Mouse (Mus musculus) midbrain, embryonic 14.5 days (tissue): ENCODE measurements around the gene B3gnt2. TPM values are rescaled to one million over a fixed set of nuclear protein-coding genes. Genes with fewer than 3 reads are reported as not detected.

Source experiments
- ATAC-seq: fragments of 200-750 bp; cut with Nextera tagmentation; 2 replicates; pipeline ENCODE4 v1.8.0; 2017; ENCODE audit warnings: moderate number of reproducible peaks, moderate library complexity; ENCODE audit not compliant: low FRiP score, low TSS enrichment
- DNase-seq: peaks from one replicate; pipeline ENCODE4 v3.0.0-alpha.2; 2015
- H3K27ac ChIP-seq: fragments of 300-500 bp; sonication (generic); replicated peaks from 2 replicates; pipeline ENCODE4 v1.5.1; 2014; ENCODE audit warnings: mild to moderate bottlenecking, low read depth, low read length, moderate library complexity
- H3K27me3 ChIP-seq: fragments of 300-500 bp; sonication (generic); 2 replicates; pipeline ENCODE4 v1.6.1; 2014; ENCODE audit warnings: low read length, control low read depth, mixed read lengths; ENCODE audit not compliant: control insufficient read depth, insufficient read depth
- H3K36me3 ChIP-seq: fragments of 300-500 bp; sonication (generic); 2 replicates; pipeline ENCODE4 v1.6.1; 2014; ENCODE audit warnings: low read length, control low read depth; ENCODE audit not compliant: control insufficient read depth, insufficient read depth
- H3K4me1 ChIP-seq: fragments of 300-500 bp; sonication (generic); 2 replicates; pipeline ENCODE4 v1.6.1; 2014; ENCODE audit warnings: mild to moderate bottlenecking, antibody characterized with exemption, low read length, control low read depth; ENCODE audit not compliant: control insufficient read depth, insufficient read depth
- H3K4me2 ChIP-seq: fragments of 300-500 bp; sonication (generic); 2 replicates; pipeline ENCODE4 v1.6.1; 2014; ENCODE audit warnings: mild to moderate bottlenecking, low read length, moderate library complexity
- H3K4me3 ChIP-seq: fragments of 300-500 bp; sonication (generic); replicated peaks from 2 replicates; pipeline ENCODE4 v1.5.1; 2014; ENCODE audit warnings: low read depth, low read length
- H3K9ac ChIP-seq: fragments of 300-500 bp; sonication (generic); replicated peaks from 2 replicates; pipeline ENCODE4 v1.6.1; 2014; ENCODE audit warnings: mild to moderate bottlenecking, low read length, moderate library complexity
- H3K9me3 ChIP-seq: fragments of 300-500 bp; sonication (generic); 2 replicates; pipeline ENCODE4 v1.6.1; 2016; ENCODE audit warnings: low read length, control low read depth, mixed read lengths; ENCODE audit not compliant: control insufficient read depth
- WGBS: fragments of 180-500 bp; shearing (Covaris S2); extraction: QIAGEN DNeasy Blood & Tissue Kit; methylation state at CpG from one replicate; pipeline ENCODE4 v1.1.7; 2014; 5-methylcytosine and 5-hydroxymethylcytosine counted together
- polyA plus RNA-seq: library from polyadenylated mRNA; unstranded; fragments of >200 nt; fragmentation: Nextera tagmentation; extraction: Ambion mirVana; gene quantifications from 2 replicates; pipeline ENCODE4 v1.2.1, GENCODE M21; 2014

The B3gnt2 gene
- polyA plus RNA-seq, 1 experiment from 2014 or later = 2.6 TPM

DNA sequence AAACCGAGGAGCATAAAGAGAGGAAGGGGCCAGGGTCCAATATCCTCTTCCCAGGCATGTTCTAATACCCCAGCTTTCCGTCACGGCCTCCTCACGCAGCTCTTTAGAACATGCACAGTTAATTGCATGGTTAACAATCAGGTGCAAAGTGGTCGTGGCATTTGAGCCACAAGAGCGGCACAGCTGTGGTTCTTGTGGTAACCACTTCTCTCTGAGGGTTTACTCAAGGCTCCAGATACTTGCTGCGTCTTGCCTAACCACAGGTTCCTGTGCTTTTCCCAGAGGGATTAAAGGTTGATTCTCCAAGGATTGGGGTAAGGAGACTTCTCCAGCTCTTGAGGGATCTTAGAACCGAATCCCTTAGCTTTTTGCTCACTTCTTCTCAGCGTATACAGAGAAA lies 30.5 kb upstream of the B3gnt2 start:
- no peaks in the 10 kb centered on the region for H3K27me3 ChIP-seq
- ATAC-seq = no peak
- no peak for DNase-seq
- no peak overlapping the region for H3K4me2 ChIP-seq
- H3K27ac ChIP-seq = no peak overlapping the region
- H3K9ac ChIP-seq = no peak overlapping the region
- H3K4me3 ChIP-seq = no peak overlapping the region
- H3K4me1 ChIP-seq = no peaks in the 10 kb centered on the region
- no peaks in the 10 kb centered on the region for H3K9me3 ChIP-seq
- no peaks in the 10 kb centered on the region for H3K36me3 ChIP-seq
- 82% methylated on average over 9 of the region's 9 CpGs for WGBS

DNA sequence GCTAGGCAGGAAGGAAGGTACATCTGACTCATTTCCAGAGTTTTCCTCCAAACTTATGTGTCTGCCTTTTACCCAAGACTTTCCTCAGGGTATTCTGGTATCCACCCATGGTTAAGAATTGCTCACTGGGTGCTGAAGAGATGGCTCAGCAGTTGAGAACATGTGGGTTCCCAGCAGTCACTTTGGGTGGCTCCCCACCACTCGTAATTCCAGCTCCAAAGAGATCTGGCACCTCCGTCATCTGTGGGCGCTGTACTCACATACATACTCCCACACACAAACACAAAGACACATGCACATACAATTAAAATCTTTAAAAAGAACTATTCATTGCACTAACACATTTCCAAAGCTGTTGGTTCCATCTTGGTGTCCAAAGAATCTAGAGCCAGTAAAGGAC lies 28.5 kb upstream of the B3gnt2 start:
- WGBS = 89% methylated on average over 3 of the region's 3 CpGs
- H3K4me1 ChIP-seq = no peaks in the 10 kb centered on the region
- H3K27me3 ChIP-seq = no peaks in the 10 kb centered on the region
- H3K9me3 ChIP-seq = no peaks in the 10 kb centered on the region
- H3K4me2 ChIP-seq = no peak overlapping the region
- H3K4me3 ChIP-seq = no peak overlapping the region
- H3K9ac ChIP-seq = no peak overlapping the region
- no peaks in the 10 kb centered on the region for H3K36me3 ChIP-seq
- ATAC-seq = no peak
- no peak overlapping the region for H3K27ac ChIP-seq
- no peak for DNase-seq

DNA sequence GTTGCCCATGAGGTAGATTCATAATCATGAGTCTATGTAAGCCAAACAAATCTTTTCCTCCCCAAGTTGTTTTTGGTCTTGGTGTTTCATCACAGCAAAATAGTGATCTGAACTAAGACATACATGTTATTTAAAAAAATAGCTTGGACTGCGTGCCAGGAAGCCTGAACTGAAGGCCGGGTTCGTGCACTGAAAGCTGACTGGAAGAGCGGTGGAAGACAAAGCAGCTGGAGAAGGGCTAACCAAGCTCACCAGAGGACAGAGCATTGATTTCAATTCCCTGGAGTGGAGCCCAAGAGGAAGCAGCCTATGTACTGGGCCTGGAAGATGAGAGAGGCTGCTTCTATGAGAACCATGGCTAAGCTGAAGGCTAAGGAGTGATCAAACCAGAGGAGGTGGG lies 26.2 kb upstream of the B3gnt2 start:
- ATAC-seq (no peak), DNase-seq (no peak)
- H3K36me3 ChIP-seq = no peaks in the 10 kb centered on the region
- no peaks in the 10 kb centered on the region for H3K9me3 ChIP-seq
- no peak overlapping the region for H3K27ac ChIP-seq
- WGBS = 94% methylated on average over 4 of the region's 4 CpGs
- H3K9ac ChIP-seq = no peak overlapping the region
- no peaks in the 10 kb centered on the region for H3K4me1 ChIP-seq
- no peak overlapping the region for H3K4me3 ChIP-seq
- H3K4me2 ChIP-seq = no peak overlapping the region
- no peaks in the 10 kb centered on the region for H3K27me3 ChIP-seq

DNA sequence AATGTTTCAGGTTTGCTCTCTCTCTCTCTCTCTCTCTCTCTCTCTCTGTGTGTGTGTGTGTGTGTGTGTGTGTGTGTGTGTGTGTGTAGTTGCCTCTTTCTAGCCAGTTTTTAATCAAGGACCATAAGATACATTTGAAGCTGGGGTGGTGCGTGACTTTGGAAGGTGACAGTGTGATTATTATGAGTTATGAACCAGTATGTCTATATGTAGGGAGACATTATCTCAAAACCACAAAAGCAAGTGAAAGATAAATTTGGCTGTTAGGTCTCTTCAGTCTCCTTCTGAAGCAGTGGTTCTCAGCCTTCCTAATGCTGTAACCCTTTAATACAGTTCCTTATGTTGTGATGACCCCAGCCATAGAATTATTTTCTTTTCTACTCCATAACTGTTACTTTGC lies 24.6 kb upstream of the B3gnt2 start:
- Histone ChIP-seq H3K27me3 (no peaks in the 10 kb centered on the region), H3K4me3 (no peak overlapping the region), H3K4me1 (no peaks in the 10 kb centered on the region), H3K27ac (no peak overlapping the region), H3K9ac (no peak overlapping the region), H3K4me2 (no peak overlapping the region), H3K9me3 (no peaks in the 10 kb centered on the region), H3K36me3 (no peaks in the 10 kb centered on the region)
- DNase-seq (no peak), ATAC-seq (no peak)
- WGBS = 94% methylated on average over 1 of the region's 1 CpGs

DNA sequence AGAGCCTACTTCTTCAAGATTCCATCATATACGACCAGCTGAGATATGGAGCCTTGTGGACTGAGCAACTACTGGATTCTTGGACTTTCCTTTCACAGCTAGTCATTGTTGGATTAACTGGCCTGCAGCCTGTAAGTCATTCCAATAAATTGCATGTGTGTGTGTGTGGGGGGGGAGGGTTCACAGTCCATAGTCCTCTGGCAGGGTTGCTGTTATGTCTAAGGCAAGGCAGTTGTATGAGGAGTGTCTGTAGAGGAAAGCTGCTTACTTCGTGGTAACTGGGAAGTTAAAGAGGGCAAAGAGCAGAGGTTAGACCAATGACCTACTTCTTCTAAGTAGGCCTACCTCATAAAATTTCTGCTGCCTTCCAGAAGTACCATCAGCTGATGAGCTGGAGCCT lies 22.9 kb upstream of the B3gnt2 start:
- H3K36me3 ChIP-seq = no peaks in the 10 kb centered on the region
- H3K4me2 ChIP-seq = no peak overlapping the region
- ATAC-seq = no peak
- no peaks in the 10 kb centered on the region for H3K4me1 ChIP-seq
- no peak overlapping the region for H3K27ac ChIP-seq
- no peak overlapping the region for H3K9ac ChIP-seq
- no peaks in the 10 kb centered on the region for H3K27me3 ChIP-seq
- no peak for DNase-seq
- H3K9me3 ChIP-seq = no peaks in the 10 kb centered on the region
- H3K4me3 ChIP-seq = no peak overlapping the region
- 85% methylated on average over 2 of the region's 2 CpGs for WGBS

DNA sequence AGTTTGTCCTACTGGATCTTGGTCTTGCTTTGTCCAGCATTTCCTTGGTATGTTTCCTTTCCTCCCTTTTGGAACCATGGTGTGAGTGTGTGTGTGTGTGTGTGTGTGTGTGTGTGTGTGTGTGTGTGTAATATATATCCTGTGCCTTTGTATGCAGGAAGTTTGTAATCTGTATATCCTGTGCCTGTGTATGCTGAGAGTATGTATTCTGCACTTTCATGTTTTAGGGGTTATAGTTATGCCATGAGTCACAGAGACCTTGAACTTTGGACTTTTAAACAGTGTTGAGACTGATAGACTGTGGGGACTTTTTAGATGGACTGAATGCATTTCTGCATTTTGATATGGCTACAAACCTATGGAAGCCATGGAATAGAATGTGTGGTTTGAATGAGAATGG lies 22.2 kb upstream of the B3gnt2 start:
- no peaks in the 10 kb centered on the region for H3K9me3 ChIP-seq

DNA sequence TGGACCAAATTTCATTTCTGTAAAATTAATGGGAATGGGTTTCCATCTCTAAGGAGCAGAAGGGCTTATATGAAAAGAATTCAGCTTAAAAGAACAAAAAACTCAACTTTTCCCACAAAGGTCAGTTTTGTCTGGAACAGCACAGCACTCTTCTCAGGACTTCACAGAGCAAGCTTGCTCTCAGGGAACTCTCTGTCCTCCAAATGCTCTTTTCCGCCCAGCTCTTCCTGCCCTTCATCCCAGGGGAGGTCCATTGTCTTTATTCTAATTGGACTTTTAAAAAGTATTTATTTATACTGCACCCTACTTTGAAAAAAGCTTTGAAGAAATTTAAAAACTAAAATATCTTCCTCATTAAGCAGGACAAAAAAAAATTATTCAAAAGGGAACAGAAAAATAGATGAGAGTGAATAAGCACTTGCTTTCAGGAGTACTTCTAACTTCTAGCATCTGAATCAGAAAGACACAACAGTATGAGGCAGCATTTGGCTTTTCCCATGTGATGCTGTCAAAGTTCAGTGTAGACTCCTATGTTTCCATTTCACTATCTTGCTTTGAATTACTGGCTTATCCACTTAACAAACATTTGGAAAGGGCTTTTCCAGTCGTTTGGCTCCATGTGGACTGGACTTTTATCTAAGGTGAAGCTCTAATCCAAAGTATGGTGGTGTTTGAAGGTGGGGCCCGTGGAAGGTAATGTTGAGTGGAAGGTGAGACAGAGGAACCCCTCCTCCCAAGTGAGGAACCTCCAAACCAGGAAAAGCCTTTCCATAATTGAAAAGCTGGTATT lies 19.8 kb upstream of the B3gnt2 start:
- H3K9me3 ChIP-seq = no peaks in the 10 kb centered on the region
- DNase-seq (no peak), ATAC-seq (no peak)
- no peaks in the 10 kb centered on the region for H3K36me3 ChIP-seq
- no peak overlapping the region for H3K4me3 ChIP-seq
- no peak overlapping the region for H3K27ac ChIP-seq
- no peak overlapping the region for H3K9ac ChIP-seq
- peaks cover 3% of the 10 kb centered on the region; the same call in 1 of the 2 replicates for H3K4me1 ChIP-seq
- H3K4me2 ChIP-seq = no peak overlapping the region
- WGBS = 72% methylated on average over 3 of the region's 3 CpGs
- H3K27me3 ChIP-seq = no peaks in the 10 kb centered on the region

More for the DNA sequence above, 22.2 kb upstream of the B3gnt2 start:
- Histone ChIP-seq H3K4me1 (no peaks in the 10 kb centered on the region), H3K27me3 (no peaks in the 10 kb centered on the region), H3K9ac (no peak overlapping the region), H3K27ac (no peak overlapping the region), H3K36me3 (no peaks in the 10 kb centered on the region), H3K4me2 (no peak overlapping the region), H3K4me3 (no peak overlapping the region)
- ATAC-seq (no peak), DNase-seq (no peak)

DNA sequence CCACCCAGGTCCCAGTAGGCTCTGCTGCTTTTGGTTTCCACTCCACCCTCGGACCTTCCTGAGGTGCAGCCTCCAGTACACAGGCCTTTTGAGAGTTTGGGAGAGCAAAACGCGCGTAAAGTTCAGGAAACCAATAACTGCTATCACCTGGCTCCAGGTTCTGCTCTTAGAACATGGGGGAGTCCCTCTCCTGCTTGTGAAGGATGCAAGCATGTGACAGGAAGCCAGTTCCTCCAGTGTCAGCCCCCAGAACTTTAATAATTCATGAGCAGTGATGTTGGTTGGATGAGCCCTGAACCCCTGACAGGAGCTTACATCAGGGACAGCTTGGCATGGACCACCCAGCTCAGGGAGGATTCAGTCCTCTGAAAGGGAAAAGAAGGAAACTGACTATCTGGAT lies 18.9 kb upstream of the B3gnt2 start:
- no peaks in the 10 kb centered on the region for H3K27me3 ChIP-seq
- no peak for ATAC-seq
- H3K36me3 ChIP-seq = no peaks in the 10 kb centered on the region
- no peak for DNase-seq
- no peak overlapping the region for H3K27ac ChIP-seq
- H3K9ac ChIP-seq = no peak overlapping the region
- 98% methylated on average over 4 of the region's 4 CpGs for WGBS
- peaks cover 12% of the 10 kb centered on the region for H3K4me1 ChIP-seq
- no peak overlapping the region for H3K4me3 ChIP-seq
- no peaks in the 10 kb centered on the region for H3K9me3 ChIP-seq
- no peak overlapping the region for H3K4me2 ChIP-seq

DNA sequence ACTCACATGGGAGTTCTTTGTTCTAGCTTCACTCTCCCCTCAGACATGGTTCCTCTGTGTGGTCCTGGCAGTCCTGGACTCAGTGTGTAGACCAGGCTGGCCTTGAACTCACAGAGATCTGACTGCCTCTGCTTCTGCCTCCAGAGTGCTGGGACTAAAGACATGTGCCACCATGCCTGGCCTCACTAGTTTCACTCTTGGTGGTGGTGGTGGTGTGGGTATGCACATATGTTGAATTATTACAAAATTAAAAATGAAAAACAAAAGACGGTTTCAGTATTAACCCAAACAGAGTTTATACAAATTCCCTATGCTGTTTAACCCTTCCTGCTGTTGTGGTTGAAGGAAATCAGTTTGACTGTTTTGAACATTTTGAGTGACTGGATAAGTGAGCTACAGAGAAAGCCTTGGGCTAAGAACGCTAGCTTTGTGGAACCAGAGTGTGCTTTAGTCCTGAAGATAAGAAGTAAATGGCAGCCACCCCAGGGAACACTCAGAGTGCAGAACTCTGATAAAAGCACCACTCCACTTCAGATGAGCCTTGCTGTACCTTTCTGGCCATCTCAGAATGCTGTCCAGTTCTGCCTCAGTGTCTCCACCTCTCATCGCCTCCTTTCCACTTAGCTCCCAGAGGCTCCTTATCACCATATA lies 16.0 kb upstream of the B3gnt2 start:
- Histone ChIP-seq H3K9ac (no peak overlapping the region), H3K4me1 (peaks cover 19% of the 10 kb centered on the region), H3K4me2 (no peak overlapping the region), H3K27ac (no peak overlapping the region), H3K36me3 (no peaks in the 10 kb centered on the region), H3K9me3 (no peaks in the 10 kb centered on the region), H3K4me3 (no peak overlapping the region), H3K27me3 (no peaks in the 10 kb centered on the region)
- 90% methylated on average over 3 of the region's 3 CpGs for WGBS
- DNase-seq (no peak), ATAC-seq (no peak)
